Mouse (Mus musculus) liver, adult (tissue): ENCODE measurements around the gene Poc1a.
A peak's percentile ranks its signal among the peaks of the same experiment; 100 is the strongest.

Source experiments
- GATA4 ChIP-seq: IDR thresholded peaks from 2 replicates; pipeline ENCODE4 v1.6.1; 2014; ENCODE audit warnings: mild to moderate bottlenecking, low read length; ENCODE audit not compliant: insufficient replicate concordance

The Poc1a gene

GRCm38 (mm10) chr9:106355975-106356286, 75.1 kb downstream of the Poc1a start:
- no peak for TF ChIP-seq GATA4

GRCm38 (mm10) chr9:106356323-106356844, 75.5 kb downstream of the Poc1a start:
- peak; percentile 59 for TF ChIP-seq GATA4

GRCm38 (mm10) chr9:106357167-106357566, 76.3 kb downstream of the Poc1a start:
- no peak for TF ChIP-seq GATA4

GRCm38 (mm10) chr9:106359297-106359696, 78.4 kb downstream of the Poc1a start:
- TF ChIP-seq GATA4 = no peak

GRCm38 (mm10) chr9:106361140-106361539, 80.3 kb downstream of the Poc1a start:
- no peak for TF ChIP-seq GATA4

GRCm38 (mm10) chr9:106365333-106365732, 84.5 kb downstream of the Poc1a start:
- TF ChIP-seq GATA4 = no peak

- TF ChIP-seq GATA4 = no peak
Measured at GRCm38 (mm10) chr9:106366188-106366587, 85.3 kb downstream of the Poc1a start.

GRCm38 (mm10) chr9:106367001-106367400, 86.1 kb downstream of the Poc1a start:
- TF ChIP-seq GATA4 = no peak

- peak; percentile 84; the same call in 1 of the 2 replicates for TF ChIP-seq GATA4
Measured at GRCm38 (mm10) chr9:106367592-106368111, 86.8 kb downstream of the Poc1a start.

- TF ChIP-seq GATA4 = no peak; the same call in 1 of the 2 replicates
Measured at GRCm38 (mm10) chr9:106368112-106368717, 87.4 kb downstream of the Poc1a start, which contains the start of gene Dusp7. Gene Dusp7 (plus strand): TSS chr9:106368632.

GRCm38 (mm10) chr9:106368831-106369501, 88.1 kb downstream of the Poc1a start:
- no peak for TF ChIP-seq GATA4

- TF ChIP-seq GATA4 = no peak
Measured at GRCm38 (mm10) chr9:106369801-106370485, 89.1 kb downstream of the Poc1a start.

- no peak for TF ChIP-seq GATA4
Measured at GRCm38 (mm10) chr9:106370620-106371383, 89.9 kb downstream of the Poc1a start.

GRCm38 (mm10) chr9:106371384-106371671, 90.5 kb downstream of the Poc1a start:
- TF ChIP-seq GATA4 = no peak

- no peak; the same call in 1 of the 2 replicates for TF ChIP-seq GATA4
Measured at GRCm38 (mm10) chr9:106371776-106372175, 90.9 kb downstream of the Poc1a start.
